Mouse (Mus musculus) embryo, embryonic 11.5 days (tissue): ENCODE measurements around the gene Zfp58.
"Not testable (repeated sequence)": the region's sequence is repeated elsewhere in the genome, so short reads cannot be mapped to it uniquely, and the experiment has no call there.

Experiments
- DNase-seq: peaks from one replicate; pipeline ENCODE4 v3.0.0-alpha.2; 2012; ENCODE audit warnings: low read depth, low spot score

Zfp58 gene

GRCm38 (mm10) chr13:67500084-67500719, at the start of gene Zfp58:
Gene Zfp58 (minus strand): TSS chr13:67500555.
- DNase-seq, result peak; percentile 69

GRCm38 (mm10) chr13:67545941-67546340, 45.6 kb upstream of the Zfp58 start:
- DNase-seq, result no peak

GRCm38 (mm10) chr13:67527049-67527730, 26.8 kb upstream of the Zfp58 start:
- DNase-seq, result no peak

GRCm38 (mm10) chr13:67525753-67526410, 25.5 kb upstream of the Zfp58 start, which contains the start of the genes Gm26965 and Zfp87:
Gene Gm26965 (minus strand): TSS chr13:67526151.
Gene Zfp87 (minus strand): TSS chr13:67526177.
- peak; percentile 83 for DNase-seq

GRCm38 (mm10) chr13:67500908-67501307, 553 bp upstream of the Zfp58 start:
- no peak for DNase-seq

- DNase-seq, result no peak
Observed at GRCm38 (mm10) chr13:67495631-67496030, 4.7 kb downstream of the Zfp58 start.

GRCm38 (mm10) chr13:67484424-67484811, 15.9 kb downstream of the Zfp58 start:
- no peak for DNase-seq

GRCm38 (mm10) chr13:67483625-67484423, 16.5 kb downstream of the Zfp58 start, which contains the start of gene Zfp874b:
Gene Zfp874b (minus strand): TSS chr13:67484258.
- peak; percentile 74 for DNase-seq

GRCm38 (mm10) chr13:67481528-67481927, 18.8 kb downstream of the Zfp58 start:
- no peak for DNase-seq

- no peak for DNase-seq
Observed at GRCm38 (mm10) chr13:67469274-67469673, 31.1 kb downstream of the Zfp58 start.

GRCm38 (mm10) chr13:67463506-67464185, 36.7 kb downstream of the Zfp58 start:
- not testable (repeated sequence) for DNase-seq

GRCm38 (mm10) chr13:67452021-67452309, 48.4 kb downstream of the Zfp58 start:
- no peak for DNase-seq

GRCm38 (mm10) chr13:67451172-67452020, 49.0 kb downstream of the Zfp58 start, which contains the start of gene Zfp874a:
Gene Zfp874a (minus strand): TSS chr13:67451624.
- peak; percentile 67 for DNase-seq
